Mouse (Mus musculus) limb, embryonic 13.5 days (tissue): ENCODE results near the gene Med13l. TPM values are rescaled to one million over a fixed set of nuclear protein-coding genes. Genes with fewer than 3 reads are reported as not detected.

Experiments
- ATAC-seq: fragments of 200-750 bp; cut with Nextera tagmentation; 2 replicates; pipeline ENCODE4 v1.8.0; 2017; ENCODE audit warnings: low read depth, moderate number of reproducible peaks, moderate TSS enrichment; ENCODE audit not compliant: low FRiP score
- H3K27ac ChIP-seq: fragments of 300-500 bp; sonication (generic); 2 replicates; pipeline ENCODE4 v1.5.1; 2015; ENCODE audit warnings: inconsistent platforms, mild to moderate bottlenecking, moderate library complexity
- H3K27me3 ChIP-seq: fragments of 300-500 bp; sonication (generic); 2 replicates; pipeline ENCODE4 v1.6.1; 2015; ENCODE audit warnings: mild to moderate bottlenecking, inconsistent platforms
- H3K36me3 ChIP-seq: fragments of 300-500 bp; sonication (generic); 2 replicates; pipeline ENCODE4 v1.6.1; 2015; ENCODE audit warnings: inconsistent platforms, mild to moderate bottlenecking, moderate library complexity
- H3K4me1 ChIP-seq: fragments of 300-500 bp; sonication (generic); 2 replicates; pipeline ENCODE4 v1.6.1; 2015; ENCODE audit warnings: inconsistent platforms
- H3K4me2 ChIP-seq: fragments of 300-500 bp; sonication (generic); replicated peaks from 2 replicates; pipeline ENCODE4 v1.6.1; 2015; ENCODE audit warnings: inconsistent platforms, mild to moderate bottlenecking, moderate library complexity
- H3K4me3 ChIP-seq: fragments of 300-500 bp; sonication (generic); 2 replicates; pipeline ENCODE4 v1.5.1; 2015; ENCODE audit warnings: moderate library complexity, mild to moderate bottlenecking, inconsistent platforms
- H3K9ac ChIP-seq: fragments of 300-500 bp; sonication (generic); 2 replicates; pipeline ENCODE4 v1.6.1; 2015; ENCODE audit warnings: mild to moderate bottlenecking, inconsistent platforms
- H3K9me3 ChIP-seq: fragments of 300-500 bp; sonication (generic); 2 replicates; pipeline ENCODE4 v1.6.1; 2016; ENCODE audit warnings: inconsistent platforms
- WGBS: fragments of 180-500 bp; shearing (Covaris S2); methylation state at CpG from one replicate; pipeline ENCODE4 v1.1.7; 2015; 5-methylcytosine and 5-hydroxymethylcytosine counted together
- polyA plus RNA-seq: library from polyadenylated mRNA; unstranded; fragments of >200 nt; fragmentation: Nextera tagmentation; extraction: Ambion mirVana; gene quantifications from 2 replicates; pipeline ENCODE4 v1.2.1, GENCODE M21; 2015

Gene Med13l
- polyA plus RNA-seq, 1 experiment from 2014 or later, result 19.1 TPM

GRCm38 (mm10) chr5:118575909-118576308 is 15.4 kb downstream of the Med13l start:
- H3K27me3 ChIP-seq, result no peaks in the 10 kb centered on the region
- no peaks in the 10 kb centered on the region for H3K36me3 ChIP-seq
- H3K4me1 ChIP-seq, result peaks cover 67% of the 10 kb centered on the region
- H3K27ac ChIP-seq, result no peak overlapping the region
- no peak overlapping the region for H3K9ac ChIP-seq
- 73% methylated on average over 6 of the region's 6 CpGs for WGBS
- no peaks in the 10 kb centered on the region for H3K9me3 ChIP-seq
- no peak overlapping the region for H3K4me3 ChIP-seq
- no peak for ATAC-seq
- H3K4me2 ChIP-seq, result no peak overlapping the region

- no peaks in the 10 kb centered on the region for H3K36me3 ChIP-seq
- no peaks in the 10 kb centered on the region for H3K9me3 ChIP-seq
- no peak overlapping the region for H3K4me2 ChIP-seq
- peaks cover 61% of the 10 kb centered on the region for H3K4me1 ChIP-seq
- no peak overlapping the region for H3K4me3 ChIP-seq
- H3K27me3 ChIP-seq, result no peaks in the 10 kb centered on the region
- no peak for ATAC-seq
- 72% methylated on average over 3 of the region's 3 CpGs for WGBS
- no peak overlapping the region for H3K9ac ChIP-seq
- H3K27ac ChIP-seq, result no peak overlapping the region
Observed at GRCm38 (mm10) chr5:118576731-118577130, 16.3 kb downstream of the Med13l start.

GRCm38 (mm10) chr5:118585355-118585754 is 24.9 kb downstream of the Med13l start:
- Histone ChIP-seq H3K9me3 (no peaks in the 10 kb centered on the region), H3K27ac (no peak overlapping the region), H3K36me3 (no peaks in the 10 kb centered on the region), H3K4me1 (peaks cover 70% of the 10 kb centered on the region), H3K27me3 (no peaks in the 10 kb centered on the region), H3K9ac (no peak overlapping the region), H3K4me2 (no peak overlapping the region), H3K4me3 (no peak overlapping the region)
- no peak for ATAC-seq
- WGBS, result 69% methylated on average over 4 of the region's 4 CpGs

- Histone ChIP-seq H3K4me2 (no peak overlapping the region), H3K4me3 (no peak overlapping the region), H3K9me3 (no peaks in the 10 kb centered on the region), H3K27me3 (no peaks in the 10 kb centered on the region), H3K9ac (no peak overlapping the region), H3K4me1 (peaks cover 82% of the 10 kb centered on the region), H3K27ac (no peak overlapping the region), H3K36me3 (no peaks in the 10 kb centered on the region)
- 39% methylated on average over 6 of the region's 6 CpGs for WGBS
- no peak for ATAC-seq
Observed at GRCm38 (mm10) chr5:118586560-118586959, 26.1 kb downstream of the Med13l start.

GRCm38 (mm10) chr5:118588381-118588925 is 28.0 kb downstream of the Med13l start:
- peaks cover 78% of the 10 kb centered on the region for H3K4me1 ChIP-seq
- no peaks in the 10 kb centered on the region for H3K36me3 ChIP-seq
- H3K9me3 ChIP-seq, result no peaks in the 10 kb centered on the region
- no peak overlapping the region for H3K4me3 ChIP-seq
- no peak overlapping the region for H3K9ac ChIP-seq
- H3K27ac ChIP-seq, result no peak overlapping the region
- WGBS, result 64% methylated on average over 6 of the region's 6 CpGs
- ATAC-seq, result no peak
- H3K27me3 ChIP-seq, result no peaks in the 10 kb centered on the region
- H3K4me2 ChIP-seq, result 0 out of 2 replicates have a peak overlapping the region, but pooled peaks have one; percentile 10

GRCm38 (mm10) chr5:118589186-118589892 is 28.9 kb downstream of the Med13l start:
- 64% methylated on average over 11 of the region's 11 CpGs for WGBS
- Histone ChIP-seq H3K27ac (no peak overlapping the region), H3K4me2 (0 out of 2 replicates have a peak overlapping the region, but pooled peaks have one; percentile 10), H3K36me3 (no peaks in the 10 kb centered on the region), H3K9me3 (no peaks in the 10 kb centered on the region), H3K27me3 (no peaks in the 10 kb centered on the region), H3K4me3 (no peak overlapping the region), H3K4me1 (peaks cover 71% of the 10 kb centered on the region), H3K9ac (no peak overlapping the region)
- ATAC-seq, result no peak

- Histone ChIP-seq H3K4me3 (no peak overlapping the region), H3K36me3 (peaks cover 5% of the 10 kb centered on the region; the same call in 1 of the 2 replicates), H3K27ac (no peak overlapping the region), H3K27me3 (no peaks in the 10 kb centered on the region), H3K9me3 (no peaks in the 10 kb centered on the region), H3K4me1 (peaks cover 66% of the 10 kb centered on the region), H3K9ac (no peak overlapping the region), H3K4me2 (no peak overlapping the region)
- ATAC-seq, result no peak
- 37% methylated on average over 6 of the region's 6 CpGs for WGBS
Observed at GRCm38 (mm10) chr5:118590868-118591267, 30.4 kb downstream of the Med13l start.

- peak; percentile 66; the same call in 1 of the 2 replicates for ATAC-seq
- H3K4me2 ChIP-seq, result peak overlapping the region; percentile 37
- peaks cover 7% of the 10 kb centered on the region; the same call in 1 of the 2 replicates for H3K36me3 ChIP-seq
- 21% methylated on average over 11 of the region's 11 CpGs for WGBS
- peaks cover 64% of the 10 kb centered on the region for H3K4me1 ChIP-seq
- H3K9me3 ChIP-seq, result no peaks in the 10 kb centered on the region
- 0 out of 2 replicates have a peak overlapping the region, but pooled peaks have one; percentile 20 for H3K9ac ChIP-seq
- H3K4me3 ChIP-seq, result 0 out of 2 replicates have a peak overlapping the region, but pooled peaks have one; percentile 3
- H3K27ac ChIP-seq, result peak overlapping the region; percentile 52; the same call in 1 of the 2 replicates
- no peaks in the 10 kb centered on the region for H3K27me3 ChIP-seq
Observed at GRCm38 (mm10) chr5:118591826-118592499, 31.5 kb downstream of the Med13l start.

GRCm38 (mm10) chr5:118594470-118595236 is 34.2 kb downstream of the Med13l start:
- no peaks in the 10 kb centered on the region for H3K9me3 ChIP-seq
- H3K4me1 ChIP-seq, result peaks cover 56% of the 10 kb centered on the region
- H3K27me3 ChIP-seq, result no peaks in the 10 kb centered on the region
- no peak overlapping the region for H3K4me2 ChIP-seq
- no peak overlapping the region for H3K27ac ChIP-seq
- H3K9ac ChIP-seq, result no peak overlapping the region
- H3K4me3 ChIP-seq, result no peak overlapping the region
- no peak for ATAC-seq
- H3K36me3 ChIP-seq, result peaks cover 7% of the 10 kb centered on the region; the same call in 1 of the 2 replicates
- WGBS, result 58% methylated on average over 14 of the region's 14 CpGs

- peaks cover 57% of the 10 kb centered on the region for H3K4me1 ChIP-seq
- H3K27ac ChIP-seq, result no peak overlapping the region
- no peak overlapping the region for H3K4me2 ChIP-seq
- H3K9me3 ChIP-seq, result no peaks in the 10 kb centered on the region
- peaks cover 7% of the 10 kb centered on the region; the same call in 1 of the 2 replicates for H3K36me3 ChIP-seq
- H3K9ac ChIP-seq, result no peak overlapping the region
- WGBS, result 82% methylated on average over 5 of the region's 5 CpGs
- no peak overlapping the region for H3K4me3 ChIP-seq
- H3K27me3 ChIP-seq, result no peaks in the 10 kb centered on the region
- no peak for ATAC-seq
Observed at GRCm38 (mm10) chr5:118595901-118596300, 35.4 kb downstream of the Med13l start.

GRCm38 (mm10) chr5:118596452-118597092 is 36.1 kb downstream of the Med13l start:
- Histone ChIP-seq H3K4me3 (no peak overlapping the region), H3K36me3 (peaks cover 7% of the 10 kb centered on the region; the same call in 1 of the 2 replicates), H3K4me1 (peaks cover 57% of the 10 kb centered on the region), H3K9ac (no peak overlapping the region), H3K4me2 (no peak overlapping the region), H3K9me3 (no peaks in the 10 kb centered on the region), H3K27ac (no peak overlapping the region), H3K27me3 (no peaks in the 10 kb centered on the region)
- WGBS, result 72% methylated on average over 15 of the region's 15 CpGs
- ATAC-seq, result no peak
